Mouse (Mus musculus) heart, embryonic 10.5 days (tissue): Measurements from ENCODE around the gene Psmb8. TPM values are rescaled to one million over a fixed set of nuclear protein-coding genes. Genes with fewer than 3 reads are reported as not detected.

ENCODE experiments used
- DNase-seq: peaks from one replicate; pipeline ENCODE4 v3.0.0-alpha.2; 2017; ENCODE audit warnings: low spot score
- H3K27ac ChIP-seq: fragments of 300-500 bp; sonication (generic); 2 replicates; pipeline ENCODE4 v1.5.1; 2016; ENCODE audit warnings: mild to moderate bottlenecking
- H3K27me3 ChIP-seq: fragments of 300-500 bp; sonication (generic); 2 replicates; pipeline ENCODE4 v1.6.1; 2016; ENCODE audit warnings: mild to moderate bottlenecking; ENCODE audit not compliant: poor library complexity, insufficient read depth, severe bottlenecking
- H3K36me3 ChIP-seq: fragments of 300-500 bp; sonication (generic); 2 replicates; pipeline ENCODE4 v1.6.1; 2016; ENCODE audit warnings: mild to moderate bottlenecking, moderate library complexity
- H3K4me1 ChIP-seq: fragments of 300-500 bp; sonication (generic); 2 replicates; pipeline ENCODE4 v1.6.1; 2016; ENCODE audit warnings: mild to moderate bottlenecking
- H3K4me3 ChIP-seq: fragments of 300-500 bp; sonication (generic); 2 replicates; pipeline ENCODE4 v1.5.1; 2016; ENCODE audit warnings: mild to moderate bottlenecking, moderate library complexity
- H3K9me3 ChIP-seq: fragments of 300-500 bp; sonication (generic); 2 replicates; pipeline ENCODE4 v1.6.1; 2016; ENCODE audit warnings: mild to moderate bottlenecking, moderate library complexity
- WGBS: fragments of 180-500 bp; shearing (Covaris S2); methylation state at CpG from one replicate; pipeline ENCODE4 v1.1.7; 2016; 5-methylcytosine and 5-hydroxymethylcytosine counted together
- polyA plus RNA-seq: library from polyadenylated mRNA; unstranded; fragments of >200 nt; fragmentation: Nextera tagmentation; extraction: Ambion mirVana; gene quantifications from 2 replicates; pipeline ENCODE4 v1.2.1, GENCODE M21; 2016

Psmb8 gene
- polyA plus RNA-seq, 1 experiment from 2014 or later = 0.87 TPM

DNA sequence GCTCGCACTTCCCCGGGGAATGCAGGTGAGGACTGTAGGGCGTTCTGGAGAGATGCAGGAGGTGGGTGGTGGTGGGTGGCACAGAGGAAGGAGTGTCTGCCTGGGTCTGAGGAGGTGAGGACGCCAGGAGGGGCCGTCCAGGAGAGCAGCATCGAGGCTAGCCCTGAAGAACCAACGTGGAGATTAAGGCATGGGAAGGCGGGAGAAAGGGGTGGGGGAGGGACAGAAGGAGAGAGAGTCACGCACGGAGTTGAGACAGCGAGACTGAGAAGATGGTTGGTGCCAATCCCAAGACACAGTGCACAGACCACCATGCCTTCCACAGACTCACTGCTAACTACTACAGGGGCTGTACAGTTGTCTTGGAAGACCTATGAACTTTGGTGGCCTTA lies 996 bp downstream of the Psmb8 start:
- H3K27me3 ChIP-seq = peaks cover 93% of the 10 kb centered on the region
- peak overlapping the region; percentile 50 for H3K4me3 ChIP-seq
- no peaks in the 10 kb centered on the region for H3K9me3 ChIP-seq
- no peaks in the 10 kb centered on the region for H3K36me3 ChIP-seq
- 7% methylated on average over 11 of the region's 11 CpGs for WGBS
- 0 out of 2 replicates have a peak overlapping the region, but pooled peaks have one; percentile 32 for H3K27ac ChIP-seq
- DNase-seq = no peak
- peaks cover 14% of the 10 kb centered on the region for H3K4me1 ChIP-seq

DNA sequence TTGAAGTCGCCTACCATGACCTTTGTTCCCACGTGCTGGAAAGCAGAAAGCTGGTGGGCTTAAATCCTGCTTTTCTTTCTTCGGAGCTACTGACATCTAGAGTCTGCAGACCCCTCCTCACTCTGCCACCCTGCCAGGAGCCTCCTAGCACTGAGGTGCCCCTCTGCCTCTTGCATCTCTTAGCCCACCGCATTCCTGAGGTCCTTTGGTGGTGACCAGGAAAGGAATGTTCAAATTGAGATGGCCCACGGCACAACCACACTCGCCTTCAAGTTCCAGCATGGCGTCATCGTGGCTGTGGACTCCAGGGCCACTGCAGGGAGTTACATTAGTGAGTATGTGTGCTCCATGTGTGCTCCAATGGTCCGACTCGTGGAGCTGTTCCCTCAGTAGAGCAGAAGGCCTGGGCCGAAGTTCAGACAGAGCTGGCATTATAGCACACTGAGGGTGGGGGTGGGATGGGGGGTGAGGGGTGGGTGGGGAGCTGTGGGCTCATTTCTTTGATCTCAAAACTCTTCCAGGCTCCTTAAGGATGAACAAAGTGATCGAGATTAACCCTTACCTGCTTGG lies 1.6 kb downstream of the Psmb8 start:
- no peaks in the 10 kb centered on the region for H3K9me3 ChIP-seq
- H3K36me3 ChIP-seq = no peaks in the 10 kb centered on the region
- DNase-seq = peak; percentile 61
- H3K27ac ChIP-seq = no peak overlapping the region
- H3K4me3 ChIP-seq = no peak overlapping the region
- 68% methylated on average over 12 of the region's 12 CpGs for WGBS
- peaks cover 92% of the 10 kb centered on the region for H3K27me3 ChIP-seq
- H3K4me1 ChIP-seq = peaks cover 14% of the 10 kb centered on the region

DNA sequence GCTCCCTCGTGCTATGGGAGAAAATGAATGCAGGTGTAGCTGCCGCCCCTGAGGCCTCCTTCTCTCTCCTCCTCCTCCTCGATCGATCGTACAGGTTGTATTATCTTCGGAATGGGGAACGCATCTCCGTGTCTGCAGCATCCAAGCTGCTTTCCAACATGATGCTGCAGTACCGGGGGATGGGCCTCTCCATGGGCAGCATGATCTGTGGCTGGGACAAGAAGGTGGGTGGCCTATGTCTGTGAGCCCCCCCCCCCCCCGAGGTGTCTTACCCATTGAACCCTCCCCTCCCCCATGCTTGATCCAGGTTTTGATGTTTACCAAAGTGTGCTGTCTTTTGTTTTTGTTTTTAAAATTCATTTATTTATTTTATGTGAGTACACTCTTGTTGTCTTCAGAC lies 2.5 kb downstream of the Psmb8 start:
- H3K27ac ChIP-seq = no peak overlapping the region
- H3K27me3 ChIP-seq = peaks cover 92% of the 10 kb centered on the region
- peaks cover 21% of the 10 kb centered on the region for H3K4me1 ChIP-seq
- H3K36me3 ChIP-seq = no peaks in the 10 kb centered on the region
- H3K9me3 ChIP-seq = no peaks in the 10 kb centered on the region
- 77% methylated on average over 10 of the region's 10 CpGs for WGBS
- peak; percentile 64 for DNase-seq
- no peak overlapping the region for H3K4me3 ChIP-seq

DNA sequence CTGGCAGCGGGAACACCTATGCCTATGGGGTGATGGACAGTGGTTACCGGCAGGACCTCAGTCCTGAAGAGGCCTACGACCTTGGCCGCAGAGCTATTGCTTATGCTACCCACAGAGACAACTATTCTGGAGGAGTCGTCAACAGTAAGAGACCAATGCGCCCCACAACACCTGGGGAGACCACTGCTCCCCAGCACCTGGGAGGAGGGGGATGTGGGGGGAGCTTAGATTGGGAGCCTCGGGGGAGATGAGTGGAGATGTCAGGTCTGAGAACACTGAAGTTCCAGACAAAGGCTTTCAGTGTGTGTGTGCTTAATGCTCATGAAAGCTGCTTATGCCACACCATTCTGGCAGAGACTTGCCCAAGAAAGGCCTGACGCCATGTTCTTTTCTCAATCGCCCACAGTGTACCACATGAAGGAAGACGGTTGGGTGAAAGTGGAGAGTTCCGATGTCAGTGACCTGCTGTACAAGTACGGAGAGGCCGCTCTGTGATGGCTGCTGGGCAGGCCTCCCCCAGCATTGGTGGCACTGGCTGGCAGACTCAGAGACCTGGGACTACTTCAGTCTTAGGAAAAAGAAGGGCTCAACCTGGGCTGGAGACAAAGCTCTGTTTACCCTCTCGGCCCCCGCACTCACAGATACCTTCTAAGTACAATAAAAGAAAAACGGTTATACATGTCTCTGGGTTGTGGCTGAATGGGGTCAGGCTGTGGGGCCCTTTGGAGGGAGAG lies 3.4 kb downstream of the Psmb8 start:
- WGBS = 83% methylated on average over 16 of the region's 16 CpGs
- H3K36me3 ChIP-seq = no peaks in the 10 kb centered on the region
- no peaks in the 10 kb centered on the region for H3K9me3 ChIP-seq
- no peak overlapping the region for H3K27ac ChIP-seq
- no peak for DNase-seq
- H3K4me1 ChIP-seq = peaks cover 28% of the 10 kb centered on the region
- H3K4me3 ChIP-seq = no peak overlapping the region
- H3K27me3 ChIP-seq = peaks cover 92% of the 10 kb centered on the region

DNA sequence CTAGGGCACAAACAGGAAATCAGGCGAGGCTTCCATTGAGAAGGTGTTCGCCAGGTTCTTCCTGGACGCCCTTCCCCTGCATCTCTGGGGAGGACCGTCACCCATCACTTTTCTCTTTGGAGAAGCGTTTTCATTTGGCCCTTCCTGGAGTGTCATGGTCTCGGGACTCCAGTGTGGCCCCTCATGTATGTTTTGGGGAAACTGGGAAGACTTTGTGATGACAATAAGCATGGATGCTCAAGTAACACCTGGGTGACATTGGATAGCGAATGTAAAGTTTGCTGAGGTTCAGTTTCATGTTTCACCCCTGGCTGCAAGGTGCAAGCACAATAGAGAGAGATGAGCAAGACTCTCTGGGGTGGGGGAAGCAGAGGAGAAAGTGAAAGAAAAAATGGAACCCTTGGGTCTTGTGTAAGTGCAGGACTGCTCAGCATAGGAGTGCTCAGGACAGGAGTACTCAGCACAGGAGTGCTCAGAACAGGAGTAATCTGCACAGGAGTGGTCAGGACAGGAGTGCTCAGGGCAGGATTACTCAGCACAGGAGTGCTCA lies 4.1 kb downstream of the Psmb8 start:
- Histone ChIP-seq H3K4me3 (no peak overlapping the region), H3K9me3 (no peaks in the 10 kb centered on the region), H3K27me3 (peaks cover 92% of the 10 kb centered on the region), H3K27ac (no peak overlapping the region), H3K36me3 (no peaks in the 10 kb centered on the region), H3K4me1 (peaks cover 28% of the 10 kb centered on the region)
- 62% methylated on average over 7 of the region's 7 CpGs for WGBS
- DNase-seq = no peak

DNA sequence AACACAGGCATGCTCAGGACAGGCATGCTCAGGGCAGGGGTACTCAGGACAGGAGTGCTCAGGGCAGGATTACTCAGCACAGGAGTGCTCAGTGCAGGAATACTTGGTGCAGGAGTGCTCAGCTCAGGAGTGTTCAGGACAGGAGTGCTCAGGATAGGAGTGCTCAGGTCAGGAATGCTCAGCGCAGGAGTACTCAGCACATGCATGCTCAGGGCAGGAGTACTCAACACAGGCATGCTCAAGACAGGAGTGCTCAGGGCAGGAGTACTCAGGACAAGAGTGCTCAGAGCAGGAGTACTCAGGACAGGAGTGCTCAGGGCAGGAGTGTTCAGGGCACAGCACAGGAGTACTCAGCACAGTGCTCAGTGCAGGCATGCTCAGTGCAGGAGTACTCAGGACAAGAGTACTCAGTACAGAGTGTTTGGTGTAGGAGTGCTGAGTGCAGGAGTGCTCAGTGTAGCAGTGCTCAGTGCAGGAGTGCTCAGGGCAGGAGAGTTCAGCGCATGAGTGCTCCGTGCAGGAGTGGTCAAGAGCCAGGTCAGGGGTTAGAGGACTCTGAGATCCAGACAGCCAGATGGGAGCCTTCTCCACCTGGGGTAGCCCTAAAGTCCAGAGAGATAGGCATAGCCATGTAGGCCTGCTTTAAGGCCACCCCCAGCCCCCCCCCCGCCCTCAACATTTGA lies 5.4 kb downstream of the Psmb8 start:
- whole genome bisulfite sequencing = 78% methylated on average over 4 of the region's 4 CpGs
- Histone ChIP-seq H3K4me3 (no peak overlapping the region), H3K4me1 (peaks cover 20% of the 10 kb centered on the region), H3K9me3 (no peaks in the 10 kb centered on the region), H3K27ac (no peak overlapping the region), H3K36me3 (no peaks in the 10 kb centered on the region), H3K27me3 (peaks cover 88% of the 10 kb centered on the region)
- no peak for DNase-seq

DNA sequence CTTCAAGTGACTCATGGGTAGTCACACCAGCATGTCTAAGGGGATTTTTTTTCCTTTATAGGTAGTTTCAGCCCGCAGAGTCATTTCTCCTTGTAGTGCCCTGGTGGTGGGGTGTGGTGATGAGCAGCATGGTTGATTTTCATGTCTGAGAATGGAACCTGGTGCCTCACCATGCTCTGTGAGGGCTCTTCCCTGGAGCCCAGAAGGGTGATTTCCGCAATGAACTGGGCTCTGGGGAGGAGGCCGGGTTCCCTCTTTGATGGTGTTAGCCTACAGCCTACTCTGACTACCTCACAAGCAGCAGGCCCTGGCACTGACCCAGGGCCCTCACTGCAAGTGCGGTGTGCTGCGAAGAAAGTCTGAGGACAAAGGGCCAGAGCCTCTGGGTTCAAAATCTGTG lies 5.9 kb downstream of the Psmb8 start, which contains the start of gene Tap2:
Gene Tap2, plus strand, starts transcription at position 84 of the 400 bp plus-strand sequence.
- no peaks in the 10 kb centered on the region for H3K36me3 ChIP-seq
- peak within 1 kb of the TSS; percentile 69; the same call in 1 of the 2 replicates for H3K27ac ChIP-seq
- WGBS = 65% methylated on average over 5 of the region's 5 CpGs
- DNase-seq = no peak
- H3K4me3 ChIP-seq = peak within 1 kb of the TSS; percentile 85
- H3K27me3 ChIP-seq = peaks cover 88% of the 10 kb centered on the region
- no peaks in the 10 kb centered on the region for H3K9me3 ChIP-seq
- peaks cover 15% of the 10 kb centered on the region for H3K4me1 ChIP-seq

DNA sequence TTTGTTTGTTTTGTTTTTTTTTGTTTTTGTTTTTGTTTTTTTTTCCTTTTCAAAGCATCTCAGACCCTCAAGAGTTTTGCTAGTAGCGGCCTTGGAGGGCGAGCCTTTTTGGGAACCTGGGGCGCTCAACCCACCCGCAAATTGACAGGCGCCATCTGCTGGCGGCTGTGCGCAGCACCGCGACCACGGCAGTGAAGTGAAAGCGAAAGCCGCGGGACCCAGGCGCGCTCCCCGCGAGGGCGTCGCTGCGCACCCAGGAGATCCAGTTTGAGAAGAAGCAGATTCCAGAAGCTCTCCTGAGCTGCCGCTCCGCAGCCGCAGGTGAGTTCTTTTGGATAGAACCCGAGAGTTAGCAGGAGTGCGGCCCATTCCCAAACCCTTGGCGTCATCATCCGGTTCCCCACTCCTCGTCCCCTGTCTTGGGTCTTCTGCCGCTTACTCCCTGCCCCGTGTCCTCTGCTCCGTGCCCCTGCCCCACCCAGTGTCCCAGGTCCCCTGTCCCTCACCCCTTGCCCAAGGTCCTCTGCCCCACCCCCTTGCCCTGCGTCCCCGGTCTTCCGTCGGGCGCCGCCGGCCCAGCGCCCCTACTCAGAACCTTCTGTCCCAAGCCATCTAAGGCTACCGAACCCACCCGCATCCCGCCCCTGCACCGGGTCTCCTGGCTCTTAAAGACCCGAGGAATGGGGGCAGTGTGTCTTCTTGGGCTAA lies 6.9 kb downstream of the Psmb8 start:
- Histone ChIP-seq H3K4me3 (peak overlapping the region; percentile 85), H3K36me3 (no peaks in the 10 kb centered on the region), H3K9me3 (no peaks in the 10 kb centered on the region), H3K27ac (peak overlapping the region; percentile 69; the same call in 1 of the 2 replicates), H3K4me1 (peaks cover 13% of the 10 kb centered on the region), H3K27me3 (peaks cover 88% of the 10 kb centered on the region)
- 1% methylated on average over 44 of the region's 44 CpGs for WGBS
- DNase-seq = peak; percentile 89

DNA sequence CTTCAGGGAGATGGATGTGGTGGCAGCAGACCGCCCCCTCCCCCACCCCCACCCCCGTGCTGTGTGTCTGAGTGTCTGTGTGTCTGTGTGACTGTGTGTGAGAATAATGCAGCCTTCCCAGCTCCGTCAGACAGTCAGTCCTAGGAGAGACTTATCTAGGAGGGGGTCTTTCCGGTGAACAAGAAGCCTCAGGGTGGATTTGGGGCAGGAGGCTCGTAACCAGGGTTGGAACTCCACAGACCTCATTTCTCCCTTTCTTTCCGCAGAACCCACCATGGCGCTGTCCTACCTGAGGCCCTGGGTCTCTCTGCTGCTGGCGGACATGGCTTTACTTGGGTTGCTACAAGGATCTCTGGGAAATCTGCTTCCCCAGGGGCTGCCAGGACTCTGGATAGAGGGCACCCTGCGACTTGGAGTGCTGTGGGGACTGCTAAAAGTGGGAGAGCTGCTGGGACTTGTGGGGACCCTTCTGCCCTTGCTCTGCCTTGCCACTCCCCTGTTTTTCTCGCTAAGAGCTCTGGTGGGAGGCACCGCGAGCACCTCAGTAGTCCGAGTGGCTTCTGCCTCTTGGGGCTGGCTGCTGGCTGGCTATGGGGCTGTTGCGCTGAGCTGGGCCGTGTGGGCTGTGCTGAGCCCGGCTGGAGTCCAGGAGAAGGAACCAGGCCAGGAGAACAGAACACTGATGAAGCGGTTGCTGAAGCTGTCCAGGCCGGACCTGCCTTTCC lies 7.7 kb downstream of the Psmb8 start:
- Histone ChIP-seq H3K27me3 (peaks cover 86% of the 10 kb centered on the region), H3K36me3 (no peaks in the 10 kb centered on the region), H3K4me3 (peak overlapping the region; percentile 85), H3K9me3 (no peaks in the 10 kb centered on the region), H3K27ac (peak overlapping the region; percentile 69; the same call in 1 of the 2 replicates), H3K4me1 (peaks cover 13% of the 10 kb centered on the region)
- WGBS = 9% methylated on average over 18 of the region's 18 CpGs
- no peak for DNase-seq

DNA sequence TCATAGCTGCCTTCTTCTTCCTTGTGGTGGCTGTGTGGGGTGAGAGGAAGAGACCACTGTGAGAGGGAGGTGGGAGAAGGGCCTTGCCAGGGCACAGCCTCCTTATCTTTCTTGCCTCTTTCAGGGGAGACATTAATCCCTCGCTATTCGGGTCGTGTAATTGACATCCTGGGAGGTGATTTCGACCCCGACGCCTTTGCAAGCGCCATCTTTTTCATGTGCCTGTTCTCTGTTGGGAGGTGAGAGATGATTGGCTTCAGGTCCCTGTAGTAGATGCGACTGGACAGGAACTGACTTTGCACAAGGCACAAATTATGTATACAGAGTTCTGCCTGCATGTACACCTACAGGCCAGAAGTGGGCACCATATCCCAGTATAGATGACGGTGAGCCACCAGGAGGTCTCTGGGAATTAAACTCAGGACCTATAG lies 8.2 kb downstream of the Psmb8 start:
- WGBS = 17% methylated on average over 9 of the region's 9 CpGs
- Histone ChIP-seq H3K27me3 (peaks cover 86% of the 10 kb centered on the region), H3K4me3 (peak overlapping the region; percentile 85; the same call in 1 of the 2 replicates), H3K36me3 (no peaks in the 10 kb centered on the region), H3K4me1 (peaks cover 13% of the 10 kb centered on the region), H3K9me3 (no peaks in the 10 kb centered on the region), H3K27ac (no peak overlapping the region)
- no peak for DNase-seq

DNA sequence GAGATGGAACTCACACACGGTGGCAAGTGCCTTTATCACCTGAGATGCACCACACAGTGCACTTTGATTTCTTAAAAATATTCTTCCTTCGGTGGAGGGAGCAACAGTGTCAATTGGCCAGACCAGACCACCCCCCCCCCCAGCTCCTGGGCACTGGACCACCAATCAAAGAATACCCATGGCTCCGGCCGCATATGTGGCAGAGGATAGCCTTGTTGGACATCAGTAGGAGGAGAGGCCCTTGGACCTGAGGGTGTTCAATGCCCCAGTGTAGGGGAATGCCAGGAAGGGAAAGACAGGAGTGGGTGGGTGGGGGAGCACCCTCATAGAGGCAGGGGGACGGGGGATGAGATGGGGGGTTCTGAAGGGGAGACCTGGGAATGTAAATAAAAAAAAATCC lies 9.2 kb downstream of the Psmb8 start:
- no peak for DNase-seq
- Histone ChIP-seq H3K27me3 (peaks cover 86% of the 10 kb centered on the region), H3K4me3 (no peak overlapping the region), H3K9me3 (no peaks in the 10 kb centered on the region), H3K36me3 (no peaks in the 10 kb centered on the region), H3K4me1 (peaks cover 15% of the 10 kb centered on the region), H3K27ac (no peak overlapping the region)
- 84% methylated on average over 5 of the region's 5 CpGs for WGBS

DNA sequence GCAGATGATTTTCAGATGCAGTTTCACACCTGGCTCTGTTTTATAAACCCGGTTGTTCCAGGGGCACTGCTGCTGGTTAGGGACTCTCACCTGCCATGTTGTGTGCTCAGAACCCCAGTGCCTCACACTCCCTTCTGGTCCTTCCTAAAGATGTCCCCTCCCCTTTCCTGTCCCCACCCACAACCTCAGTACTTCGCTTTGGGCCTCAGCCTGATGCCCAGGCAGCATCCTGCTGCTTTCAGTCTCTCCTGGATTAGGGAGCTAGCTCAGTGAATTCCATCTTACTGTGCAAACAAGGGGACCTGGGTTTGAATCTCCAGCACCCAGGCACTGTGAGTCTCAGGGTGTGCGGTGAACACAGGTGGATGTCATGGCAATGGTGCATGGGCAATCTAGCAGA lies 9.9 kb downstream of the Psmb8 start:
- Histone ChIP-seq H3K27me3 (peaks cover 91% of the 10 kb centered on the region), H3K9me3 (no peaks in the 10 kb centered on the region), H3K4me1 (peaks cover 19% of the 10 kb centered on the region), H3K36me3 (no peaks in the 10 kb centered on the region), H3K27ac (no peak overlapping the region), H3K4me3 (no peak overlapping the region)
- DNase-seq = no peak
- WGBS = 53% methylated on average over 3 of the region's 3 CpGs
